Comparison of ENCODE assay signal across 10 mouse cellular contexts in the genomic region with DNA sequence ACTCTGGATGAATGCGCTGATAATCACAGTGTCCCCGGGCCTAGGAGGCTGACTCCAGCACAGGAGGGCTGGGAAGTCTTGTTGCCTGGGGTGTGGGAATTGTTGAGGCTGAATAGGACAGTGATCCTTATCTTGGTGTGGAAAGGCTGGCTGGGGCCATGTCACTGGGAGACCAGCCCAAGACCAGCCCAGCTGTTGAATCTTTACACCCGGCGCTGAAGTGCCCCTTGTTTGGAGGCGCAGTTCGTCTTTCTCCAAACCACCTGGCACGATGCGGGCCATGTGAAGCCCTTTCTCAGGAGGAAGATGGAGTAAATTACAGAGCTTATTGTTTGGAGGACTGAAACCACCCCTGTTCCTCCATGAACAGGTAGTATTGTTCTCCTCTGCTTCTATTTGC. TPM values are rescaled to one million over a fixed set of nuclear protein-coding genes. Genes with fewer than 3 reads are reported as not detected.
A peak's percentile ranks its signal among the peaks of the same experiment; 100 is the strongest.
DNase-seq lines count a peak whose midpoint lies in the region; ATAC-seq and TF ChIP-seq lines count a peak whose summit lies in the region.
"Had no signal": no experiment of that assay in that cellular context is flagged by ENCODE, and none has a peak within 500 bp of the region (broad histone marks: within the 10 kb centered on the region; RNA-seq: fewer than 3 reads in every experiment).

No protein-coding gene starts in this region.

- no peaks in the 10 kb centered on the region for H3K27me3 ChIP-seq in heart, embryonic 11.5 days (ENCODE audit: control insufficient read depth, insufficient read depth, low read length)
- H3K27me3 ChIP-seq in kidney, postnatal 0 days (ENCODE audit: insufficient read depth, low read length): no peaks in the 10 kb centered on the region
- 0 out of 2 replicates have a peak, but pooled peaks cover under 1% of the 10 kb centered on the region for H3K27me3 ChIP-seq in limb, embryonic 13.5 days

- peak overlapping the region; percentile 66 for H3K27ac ChIP-seq in heart, embryonic 11.5 days (ENCODE audit: low read depth, low read length)
- peak overlapping the region; percentile 27; the same call in 1 of the 2 replicates for H3K27ac ChIP-seq in kidney, postnatal 0 days
- peak overlapping the region; percentile 39; the same call in 1 of the 2 replicates for H3K27ac ChIP-seq in limb, embryonic 13.5 days

- H3K9me3 ChIP-seq in heart, embryonic 11.5 days (replicated peaks; ENCODE audit: control insufficient read depth, low read length): no peaks in the 10 kb centered on the region
- H3K9me3 ChIP-seq in kidney, postnatal 0 days (replicated peaks; ENCODE audit: low read length): no peaks in the 10 kb centered on the region
- H3K9me3 ChIP-seq in limb, embryonic 13.5 days: no peaks in the 10 kb centered on the region

- H3K9ac ChIP-seq in heart, embryonic 11.5 days (ENCODE audit: low read depth, low read length): no peak overlapping the region
- H3K9ac ChIP-seq in kidney, postnatal 0 days (ENCODE audit: low read depth, low read length): no peak overlapping the region
- no peak overlapping the region for H3K9ac ChIP-seq in limb, embryonic 13.5 days

- peak overlapping the region; percentile 35 for H3K4me2 ChIP-seq in heart, embryonic 11.5 days
- no peak overlapping the region for H3K4me2 ChIP-seq in kidney, postnatal 0 days (ENCODE audit: low read length)
- H3K4me2 ChIP-seq in limb, embryonic 13.5 days (replicated peaks): no peak overlapping the region

- peaks cover 53% of the 10 kb centered on the region for H3K4me1 ChIP-seq in heart, embryonic 11.5 days (ENCODE audit: control insufficient read depth, insufficient read depth, low read length)
- peaks cover 23% of the 10 kb centered on the region for H3K4me1 ChIP-seq in kidney, postnatal 0 days (replicated peaks; ENCODE audit: insufficient read depth, low read length)
- peaks cover 77% of the 10 kb centered on the region for H3K4me1 ChIP-seq in limb, embryonic 13.5 days

- WGBS in heart, embryonic 11.5 days (ENCODE audit: insufficient replicate concordance): 55% methylated on average over 8 of the region's 8 CpGs
- 51% methylated on average over 8 of the region's 8 CpGs for WGBS in kidney, postnatal 0 days
- WGBS in limb, embryonic 13.5 days: 70% methylated on average over 8 of the region's 8 CpGs

- no peak overlapping the region for H3K4me3 ChIP-seq in heart, embryonic 11.5 days (ENCODE audit: low read depth, low read length)
- H3K4me3 ChIP-seq in kidney, postnatal 0 days (replicated peaks; ENCODE audit: low read depth, low read length): no peak overlapping the region
- no peak overlapping the region for H3K4me3 ChIP-seq in limb, embryonic 13.5 days

- ATAC-seq in heart, embryonic 11.5 days (replicated peaks; ENCODE audit: insufficient number of reproducible peaks, low FRiP score, low TSS enrichment): no peak
- no peak; the same call in 1 of the 2 replicates for ATAC-seq in kidney, postnatal 0 days (replicated peaks; ENCODE audit: low FRiP score, low read depth)
- no peak for ATAC-seq in limb, embryonic 13.5 days (ENCODE audit: low FRiP score, low read depth)
- ATAC-seq: forebrain, embryonic 14.5 days had no signal

- no peak for TF ChIP-seq CTCF in kidney, postnatal 0 days (IDR thresholded peaks at IDR 0.05; ENCODE audit: low read depth)

- DNase-seq in heart, adult 8-10 months (ENCODE audit: low spot score): no peak
- DNase-seq in kidney, postnatal 0 days (ENCODE audit: low spot score): no peak
- no peak for DNase-seq in kidney, postnatal 25 days
- peak; percentile 59 for DNase-seq in brain, adult 2 months (ENCODE audit: low read depth, low spot score)
- DNase-seq in embryo, embryonic 11 days: no peak
- DNase-seq in spleen, postnatal 36 days (ENCODE audit: low spot score in 2 of 2): no peak
- DNase-seq: thymus, adult 2 months had no signal

- H3K36me3 ChIP-seq in heart, embryonic 11.5 days (ENCODE audit: control insufficient read depth, insufficient read depth, low read length): no peaks in the 10 kb centered on the region; the same call in 1 of the 2 replicates
- H3K36me3 ChIP-seq in kidney, postnatal 0 days (ENCODE audit: insufficient read depth, low read length): no peaks in the 10 kb centered on the region
- peaks cover 52% of the 10 kb centered on the region for H3K36me3 ChIP-seq in limb, embryonic 13.5 days

RNA-seq across cellular contexts. Expression of gene Tcf7l2, which starts 15.1 kb away (rescaled TPM):
- 67.1 and 82.0 TPM in 2 replicates for polyA plus RNA-seq in heart, embryonic 11.5 days (2014; fragmentation: Nextera tagmentation; extraction: Ambion mirVana)
- 10 to 100 TPM in 3 of 4 experiments, 1 to 10 TPM in 1; 10.0 to 14.7 (median 12.3) TPM for total RNA-seq in heart, adult 8-10 months (2022)
- polyA plus RNA-seq in kidney, postnatal 0 days (2015; fragmentation: Nextera tagmentation; extraction: Ambion mirVana): 53.4 and 55.1 TPM in 2 replicates
- polyA plus RNA-seq in limb, embryonic 13.5 days (2015; fragmentation: Nextera tagmentation; extraction: Ambion mirVana): 180 and 190 TPM in 2 replicates
